Mouse (Mus musculus): Measurements from ENCODE around the gene Emilin3. TPM values are rescaled to one million over a fixed set of nuclear protein-coding genes. Genes with fewer than 3 reads are reported as not detected.

Gene Emilin3
- total RNA-seq (2023): not detected

GRCm38 (mm10) chr2:160912231-160912671 is at the start of gene Emilin3:
Emilin3 (minus strand) TSS chr2:160912328.

DNA sequence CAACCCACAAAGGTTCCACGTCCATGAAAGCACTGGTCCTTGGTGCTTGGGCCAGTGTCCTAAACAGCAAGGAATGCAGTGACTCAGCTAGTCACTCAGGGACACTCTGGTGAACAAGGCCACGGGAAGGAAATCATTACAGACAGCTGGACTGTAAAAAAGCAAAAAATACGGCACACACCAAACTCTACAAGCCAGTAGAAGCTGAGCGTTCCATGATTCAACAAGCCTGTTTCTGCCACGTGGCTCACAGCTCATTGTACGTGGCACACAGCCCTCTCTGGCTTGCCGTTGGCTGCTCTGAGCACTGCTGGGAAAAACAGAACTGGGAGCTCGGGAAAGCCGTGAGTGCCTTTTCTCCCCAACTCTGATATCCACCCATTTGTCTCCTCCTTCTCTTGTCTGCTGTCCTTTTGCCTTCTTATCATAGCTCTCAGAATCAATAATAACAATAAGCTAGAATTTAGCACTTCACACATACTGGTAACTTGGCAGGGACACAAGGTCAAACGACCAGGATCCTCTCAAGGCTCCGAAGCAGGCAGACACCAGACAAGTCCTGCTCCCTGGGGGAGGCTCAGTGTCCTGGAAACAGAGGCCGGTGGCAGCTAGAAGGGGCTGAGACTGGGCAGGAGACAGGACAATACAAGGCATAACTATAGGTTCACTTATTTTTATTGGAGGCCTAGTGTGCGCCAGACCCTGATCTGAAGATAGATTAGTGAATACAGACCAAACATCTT is 31.5 kb downstream of the Emilin3 start, which contains the start of gene Lpin3:
Lpin3 (plus strand) TSS at position 218 of the 743 bp plus-strand sequence.

DNA sequence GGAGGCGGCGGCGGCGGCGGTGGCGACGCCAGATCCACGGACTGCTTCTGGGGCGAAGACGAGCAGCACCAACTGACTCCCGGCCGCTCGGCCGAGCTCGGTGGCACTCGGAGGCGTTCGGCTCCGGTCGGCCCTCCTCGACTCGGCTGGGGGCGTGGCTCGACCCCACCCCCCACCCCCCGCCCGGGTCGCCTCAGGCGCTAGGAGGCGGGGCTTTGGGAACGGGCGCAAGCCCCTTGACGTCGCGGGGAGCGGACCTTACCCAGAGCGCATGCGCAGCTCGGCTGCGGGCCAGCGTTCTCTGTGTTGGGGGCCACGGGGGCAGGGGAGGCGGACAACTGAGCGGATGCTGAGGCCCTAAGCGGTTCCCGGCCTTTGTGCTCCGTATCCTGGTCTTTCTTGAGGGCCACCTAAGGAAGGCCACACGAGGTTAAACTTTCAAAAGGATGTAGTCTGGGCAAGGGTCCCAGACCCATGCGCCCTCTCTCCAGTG is 39.2 kb downstream of the Emilin3 start, which contains the start of gene Zhx3:
Zhx3 (minus strand) TSS at position 109 of the 493 bp plus-strand sequence.

Other genes with a start within 250 kb of the Emilin3 start
- gene Plcg1, start 181.0 kb downstream of the Emilin3 start, total RNA-seq (2023): 10 to 100 TPM in 1 of 2 experiments, 1 to 10 TPM in 1; 4.2 to 11.9 TPM
- gene Zhx3, start 39.3 kb downstream of the Emilin3 start, total RNA-seq (2023): 1 to 10 TPM; 5.6 to 7.7 TPM
- not detected for gene Lpin3, start 31.7 kb downstream of the Emilin3 start, total RNA-seq (2023)
- gene Chd6, start 196.7 kb upstream of the Emilin3 start, total RNA-seq (2023): 10 to 100 TPM; 26.9 to 29.6 TPM

Data from neutrophil, adult 59 days (primary cell).